Mouse (Mus musculus) lung, postnatal 0 days (tissue): ENCODE results near the gene Mxd1. TPM values are rescaled to one million over a fixed set of nuclear protein-coding genes. Genes with fewer than 3 reads are reported as not detected.

Experiments
- ATAC-seq: fragments of 200-750 bp; cut with Nextera tagmentation; 2 replicates; pipeline ENCODE4 v1.8.0; 2017; ENCODE audit warnings: moderate library complexity
- DNase-seq: peaks from one replicate; pipeline ENCODE4 v3.0.0-alpha.2; 2016; ENCODE audit warnings: low spot score
- H3K27ac ChIP-seq: fragments of 300-500 bp; sonication (generic); 2 replicates; pipeline ENCODE4 v1.5.1; 2014; ENCODE audit warnings: antibody characterized with exemption, mild to moderate bottlenecking, low read length, mixed read lengths
- H3K27me3 ChIP-seq: fragments of 300-500 bp; sonication (generic); replicated peaks from 2 replicates; pipeline ENCODE4 v1.6.1; 2014; ENCODE audit warnings: low read length, mixed read lengths; ENCODE audit not compliant: insufficient read depth
- H3K36me3 ChIP-seq: fragments of 300-500 bp; sonication (generic); 2 replicates; pipeline ENCODE4 v1.6.1; 2014; ENCODE audit warnings: low read length, mixed read lengths; ENCODE audit not compliant: insufficient read depth
- H3K4me1 ChIP-seq: fragments of 300-500 bp; sonication (generic); 2 replicates; pipeline ENCODE4 v1.6.1; 2014; ENCODE audit warnings: antibody characterized with exemption, low read depth, low read length, mixed read lengths; ENCODE audit not compliant: insufficient read depth
- H3K4me2 ChIP-seq: fragments of 300-500 bp; sonication (generic); replicated peaks from 2 replicates; pipeline ENCODE4 v1.6.1; 2014; ENCODE audit warnings: low read depth, mild to moderate bottlenecking, low read length, moderate library complexity, mixed read lengths
- H3K4me3 ChIP-seq: fragments of 300-500 bp; sonication (generic); 2 replicates; pipeline ENCODE4 v1.5.1; 2014; ENCODE audit warnings: low read depth, low read length
- H3K9ac ChIP-seq: fragments of 300-500 bp; sonication (generic); replicated peaks from 2 replicates; pipeline ENCODE4 v1.6.1; 2014; ENCODE audit warnings: low read depth, mild to moderate bottlenecking
- H3K9me3 ChIP-seq: fragments of 300-500 bp; sonication (generic); 2 replicates; pipeline ENCODE4 v1.6.1; 2016; ENCODE audit warnings: low read length, mixed read lengths
- CTCF ChIP-seq: IDR thresholded peaks from 2 replicates; pipeline ENCODE4 v1.5.1; 2016; ENCODE audit warnings: antibody characterized with exemption, mild to moderate bottlenecking
- EP300 ChIP-seq: IDR thresholded peaks from 2 replicates; pipeline ENCODE4 v1.6.1; 2016; ENCODE audit warnings: antibody characterized with exemption, mild to moderate bottlenecking, control low read depth
- WGBS: fragments of 180-500 bp; shearing (Covaris S2); extraction: QIAGEN DNeasy Blood & Tissue Kit; methylation state at CpG from one replicate; pipeline ENCODE4 v1.1.7; 2014; 5-methylcytosine and 5-hydroxymethylcytosine counted together
- polyA plus RNA-seq: library from polyadenylated mRNA; unstranded; fragments of >200 nt; fragmentation: Nextera tagmentation; extraction: Ambion mirVana; gene quantifications from 2 replicates; pipeline ENCODE4 v1.2.1, GENCODE M21; 2015

The Mxd1 gene
- polyA plus RNA-seq, 1 experiment from 2014 or later: 16.4 TPM

DNA sequence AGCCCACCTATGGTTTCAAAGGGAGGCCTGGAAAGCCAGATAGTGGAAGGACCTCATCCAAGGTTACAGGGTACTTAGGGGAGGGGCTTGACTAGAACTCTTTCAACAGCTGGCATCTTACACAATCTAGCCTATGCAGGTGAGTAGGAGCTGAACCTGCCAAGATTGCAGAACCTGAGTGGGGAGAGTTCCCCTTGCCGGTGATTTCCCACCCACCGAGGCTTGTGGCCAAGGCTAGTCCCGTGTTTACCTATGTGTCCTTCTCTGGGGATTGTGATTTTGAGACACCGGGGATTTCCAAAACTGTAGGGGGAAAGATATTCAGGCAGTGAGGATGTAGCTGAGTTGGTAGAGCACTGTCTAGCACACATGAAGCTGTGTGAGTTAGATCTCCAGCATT, 53.7 kb downstream of the Mxd1 start:
- Histone ChIP-seq H3K4me2 (no peak overlapping the region), H3K9ac (no peak overlapping the region), H3K36me3 (no peaks in the 10 kb centered on the region), H3K4me3 (no peak overlapping the region), H3K27ac (no peak overlapping the region), H3K9me3 (no peaks in the 10 kb centered on the region), H3K27me3 (no peaks in the 10 kb centered on the region), H3K4me1 (no peaks in the 10 kb centered on the region)
- TF ChIP-seq EP300: no peak
- no peak for TF ChIP-seq CTCF
- 42% methylated on average over 4 of the region's 4 CpGs for WGBS
- ATAC-seq: peak; percentile 35
- peak; percentile 58 for DNase-seq

GRCm38 (mm10) chr6:86610714-86611113, 58.2 kb downstream of the Mxd1 start:
- peak; percentile 95 for ATAC-seq

GRCm38 (mm10) chr6:86609235-86609634, 59.7 kb downstream of the Mxd1 start:
- Histone ChIP-seq H3K9ac (no peak overlapping the region), H3K4me2 (no peak overlapping the region), H3K4me3 (no peak overlapping the region), H3K4me1 (no peaks in the 10 kb centered on the region), H3K9me3 (no peaks in the 10 kb centered on the region), H3K36me3 (no peaks in the 10 kb centered on the region), H3K27ac (no peak overlapping the region), H3K27me3 (no peaks in the 10 kb centered on the region)
- no peak; the same call in 1 of the 2 replicates for ATAC-seq
- DNase-seq: peak; percentile 50
- WGBS: 86% methylated on average over 6 of the region's 6 CpGs
- TF ChIP-seq EP300: no peak
- TF ChIP-seq CTCF: no peak

More at GRCm38 (mm10) chr6:86610714-86611113, 58.2 kb downstream of the Mxd1 start:
- no peaks in the 10 kb centered on the region for H3K36me3 ChIP-seq
- 16% methylated on average over 5 of the region's 5 CpGs for WGBS
- peak; percentile 92 for DNase-seq
- no peaks in the 10 kb centered on the region for H3K4me1 ChIP-seq
- peak overlapping the region; percentile 52 for H3K27ac ChIP-seq
- H3K4me3 ChIP-seq: no peak overlapping the region
- no peaks in the 10 kb centered on the region for H3K27me3 ChIP-seq
- peak; percentile 81 for TF ChIP-seq EP300
- no peak for TF ChIP-seq CTCF
- H3K9me3 ChIP-seq: no peaks in the 10 kb centered on the region
- no peak overlapping the region for H3K9ac ChIP-seq
- H3K4me2 ChIP-seq: no peak overlapping the region

DNA sequence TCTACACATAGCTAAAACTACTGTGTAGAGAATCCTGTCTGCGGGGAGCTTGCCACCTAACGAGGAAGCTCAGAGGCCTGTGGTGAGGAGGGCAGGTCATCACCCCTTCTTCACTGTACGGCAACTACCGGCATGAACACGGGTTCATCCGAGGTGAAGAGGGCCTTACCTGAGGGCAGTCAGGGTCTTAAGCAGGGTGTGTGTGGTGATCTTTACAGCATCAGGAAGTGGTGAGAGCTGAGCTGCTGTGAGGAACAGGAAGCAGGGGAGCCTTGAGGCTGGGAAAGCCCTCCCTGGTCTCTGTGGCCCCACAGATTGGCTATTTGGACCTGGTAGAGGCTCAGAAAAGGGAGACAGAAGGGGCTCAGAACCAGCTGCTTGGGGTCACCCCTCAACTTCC, 61.5 kb downstream of the Mxd1 start:
- DNase-seq (no peak), ATAC-seq (no peak)
- Histone ChIP-seq H3K36me3 (no peaks in the 10 kb centered on the region), H3K4me1 (no peaks in the 10 kb centered on the region), H3K4me3 (no peak overlapping the region), H3K9me3 (no peaks in the 10 kb centered on the region), H3K4me2 (no peak overlapping the region), H3K9ac (no peak overlapping the region), H3K27me3 (no peaks in the 10 kb centered on the region), H3K27ac (0 out of 2 replicates have a peak overlapping the region, but pooled peaks have one; percentile 14)
- no peak for TF ChIP-seq CTCF
- TF ChIP-seq EP300: no peak
- 81% methylated on average over 6 of the region's 6 CpGs for WGBS

- H3K36me3 ChIP-seq: no peaks in the 10 kb centered on the region
- H3K4me1 ChIP-seq: no peaks in the 10 kb centered on the region
- ATAC-seq (no peak), DNase-seq (no peak)
- no peak overlapping the region for H3K4me2 ChIP-seq
- H3K4me3 ChIP-seq: no peak overlapping the region
- H3K27me3 ChIP-seq: no peaks in the 10 kb centered on the region
- 86% methylated on average over 4 of the region's 4 CpGs for WGBS
- no peak overlapping the region for H3K27ac ChIP-seq
- H3K9me3 ChIP-seq: no peaks in the 10 kb centered on the region
- TF ChIP-seq CTCF: no peak
- no peak overlapping the region for H3K9ac ChIP-seq
Observed at GRCm38 (mm10) chr6:86606289-86606688, 62.7 kb downstream of the Mxd1 start.

GRCm38 (mm10) chr6:86605260-86605659, 63.7 kb downstream of the Mxd1 start:
- Histone ChIP-seq H3K9me3 (no peaks in the 10 kb centered on the region), H3K4me1 (peaks cover 3% of the 10 kb centered on the region; the same call in 1 of the 2 replicates), H3K36me3 (no peaks in the 10 kb centered on the region), H3K4me3 (no peak overlapping the region), H3K27ac (no peak overlapping the region), H3K9ac (no peak overlapping the region), H3K4me2 (no peak overlapping the region), H3K27me3 (no peaks in the 10 kb centered on the region)
- DNase-seq (peak; percentile 38), ATAC-seq (peak; percentile 41)
- WGBS: 52% methylated on average over 7 of the region's 7 CpGs
- TF ChIP-seq CTCF: no peak
- no peak for TF ChIP-seq EP300

DNA sequence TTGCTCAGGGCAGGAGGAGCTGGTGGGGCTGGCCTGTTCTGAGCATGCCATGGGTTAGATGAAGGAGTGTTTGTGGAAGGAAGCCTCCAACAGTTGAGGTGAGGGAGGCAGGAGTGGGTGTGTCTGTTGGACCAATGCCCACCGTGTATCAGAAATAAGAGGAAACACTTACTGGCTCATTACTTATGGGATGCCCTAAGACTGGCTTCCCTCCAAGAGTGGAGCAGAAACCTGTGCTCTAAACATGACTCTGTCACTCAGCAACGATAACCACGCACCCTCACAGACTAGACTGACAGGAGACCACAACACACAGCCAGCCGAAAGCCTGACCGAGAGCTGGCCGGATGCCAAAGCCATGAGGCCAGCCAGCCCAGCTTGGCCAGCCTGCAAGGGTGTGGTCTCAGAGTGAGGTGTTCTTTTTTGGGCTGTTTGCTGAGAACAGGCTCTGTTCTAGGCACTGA, 69.0 kb downstream of the Mxd1 start:
- DNase-seq: peak; percentile 89
- peak overlapping the region; percentile 62 for H3K27ac ChIP-seq
- peaks cover 9% of the 10 kb centered on the region for H3K4me1 ChIP-seq
- H3K36me3 ChIP-seq: no peaks in the 10 kb centered on the region
- H3K9me3 ChIP-seq: no peaks in the 10 kb centered on the region
- no peak for TF ChIP-seq CTCF
- TF ChIP-seq EP300: peak; percentile 77
- ATAC-seq: peak; percentile 86
- no peak overlapping the region for H3K4me3 ChIP-seq
- H3K9ac ChIP-seq: no peak overlapping the region; the same call in 1 of the 2 replicates
- H3K4me2 ChIP-seq: no peak overlapping the region
- WGBS: 4% methylated on average over 6 of the region's 6 CpGs
- no peaks in the 10 kb centered on the region for H3K27me3 ChIP-seq
